Mouse (Mus musculus) heart, embryonic 13.5 days (tissue): ENCODE measurements at regions not wholly inside any gene's neighbourhood (a gene's known extent, or its start where the extent isn't known, plus 50 kb on each side); places are given as distances from the start of the nearest gene placed in this dataset.

Experiments used
- ATAC-seq: fragments of 200-750 bp; cut with Nextera tagmentation; 2 replicates; pipeline ENCODE4 v1.8.0; 2017; ENCODE audit warnings: moderate TSS enrichment; ENCODE audit not compliant: insufficient number of reproducible peaks, low FRiP score, low TSS enrichment; ENCODE audit errors: extremely low read depth
- H3K27ac ChIP-seq: fragments of 300-500 bp; sonication (generic); replicated peaks from 2 replicates; pipeline ENCODE4 v1.5.1; 2015; ENCODE audit warnings: moderate library complexity, mild to moderate bottlenecking, inconsistent platforms
- H3K27me3 ChIP-seq: fragments of 300-500 bp; sonication (generic); replicated peaks from 2 replicates; pipeline ENCODE4 v1.6.1; 2015; ENCODE audit warnings: mild to moderate bottlenecking, inconsistent platforms
- H3K36me3 ChIP-seq: fragments of 300-500 bp; sonication (generic); 2 replicates; pipeline ENCODE4 v1.6.1; 2015; ENCODE audit warnings: mild to moderate bottlenecking, inconsistent platforms
- H3K4me1 ChIP-seq: fragments of 300-500 bp; sonication (generic); 2 replicates; pipeline ENCODE4 v1.6.1; 2015; ENCODE audit warnings: inconsistent platforms
- H3K4me2 ChIP-seq: fragments of 300-500 bp; sonication (generic); 2 replicates; pipeline ENCODE4 v1.6.1; 2015; ENCODE audit warnings: inconsistent platforms, mild to moderate bottlenecking, moderate library complexity
- H3K4me3 ChIP-seq: fragments of 300-500 bp; sonication (generic); 2 replicates; pipeline ENCODE4 v1.5.1; 2015; ENCODE audit warnings: moderate library complexity, mild to moderate bottlenecking, inconsistent platforms
- H3K9ac ChIP-seq: fragments of 300-500 bp; sonication (generic); 2 replicates; pipeline ENCODE4 v1.6.1; 2015; ENCODE audit warnings: inconsistent platforms, mild to moderate bottlenecking, moderate library complexity
- H3K9me3 ChIP-seq: fragments of 300-500 bp; sonication (generic); 2 replicates; pipeline ENCODE4 v1.6.1; 2016; ENCODE audit warnings: inconsistent platforms
- WGBS: fragments of 180-500 bp; shearing (Covaris S2); methylation state at CpG from one replicate; pipeline ENCODE4 v1.1.7; 2015; ENCODE audit warnings: mixed read lengths; 5-methylcytosine and 5-hydroxymethylcytosine counted together

GRCm38 (mm10) chr13:43852888-43853287 lies 68.3 kb downstream of the Cd83 start:
- H3K9me3 ChIP-seq: 0 out of 2 replicates have a peak, but pooled peaks cover 4% of the 10 kb centered on the region
- WGBS: 85% methylated on average over 1 of the region's 1 CpGs
- H3K36me3 ChIP-seq: no peaks in the 10 kb centered on the region
- H3K27ac ChIP-seq: no peak overlapping the region
- peaks cover 3% of the 10 kb centered on the region; the same call in 1 of the 2 replicates for H3K4me1 ChIP-seq
- ATAC-seq: no peak
- H3K4me2 ChIP-seq: no peak overlapping the region
- no peak overlapping the region for H3K4me3 ChIP-seq
- H3K9ac ChIP-seq: no peak overlapping the region
- no peaks in the 10 kb centered on the region for H3K27me3 ChIP-seq

GRCm38 (mm10) chr13:43854973-43855372 lies 70.4 kb downstream of the Cd83 start:
- no peaks in the 10 kb centered on the region for H3K27me3 ChIP-seq
- H3K9ac ChIP-seq: no peak overlapping the region
- no peak overlapping the region for H3K27ac ChIP-seq
- H3K36me3 ChIP-seq: no peaks in the 10 kb centered on the region
- peaks cover 7% of the 10 kb centered on the region; the same call in 1 of the 2 replicates for H3K4me1 ChIP-seq
- H3K4me3 ChIP-seq: no peak overlapping the region
- no peak overlapping the region for H3K4me2 ChIP-seq
- ATAC-seq: no peak
- 0 out of 2 replicates have a peak, but pooled peaks cover 4% of the 10 kb centered on the region for H3K9me3 ChIP-seq
- 95% methylated on average over 2 of the region's 2 CpGs for WGBS

GRCm38 (mm10) chr13:43860932-43861331 lies 76.4 kb downstream of the Cd83 start:
- no peak overlapping the region for H3K9ac ChIP-seq
- 0 out of 2 replicates have a peak, but pooled peaks cover 4% of the 10 kb centered on the region for H3K9me3 ChIP-seq
- no peak overlapping the region for H3K4me3 ChIP-seq
- ATAC-seq: no peak
- no peak overlapping the region for H3K27ac ChIP-seq
- 55% methylated on average over 4 of the region's 4 CpGs for WGBS
- H3K36me3 ChIP-seq: no peaks in the 10 kb centered on the region
- H3K4me1 ChIP-seq: peaks cover 31% of the 10 kb centered on the region
- H3K27me3 ChIP-seq: no peaks in the 10 kb centered on the region
- H3K4me2 ChIP-seq: no peak overlapping the region

- WGBS: 75% methylated on average over 7 of the region's 7 CpGs
- H3K4me3 ChIP-seq: no peak overlapping the region
- H3K36me3 ChIP-seq: no peaks in the 10 kb centered on the region
- H3K9me3 ChIP-seq: 0 out of 2 replicates have a peak, but pooled peaks cover 3% of the 10 kb centered on the region
- ATAC-seq: no peak
- H3K4me1 ChIP-seq: peaks cover 31% of the 10 kb centered on the region
- H3K9ac ChIP-seq: no peak overlapping the region
- no peak overlapping the region for H3K4me2 ChIP-seq
- no peak overlapping the region for H3K27ac ChIP-seq
- H3K27me3 ChIP-seq: no peaks in the 10 kb centered on the region
These were observed 76.8 kb downstream of the Cd83 start for GRCm38 (mm10) chr13:43861424-43861823.

- no peaks in the 10 kb centered on the region for H3K9me3 ChIP-seq
- ATAC-seq: no peak
- no peak overlapping the region for H3K4me3 ChIP-seq
- no peak overlapping the region for H3K9ac ChIP-seq
- no peaks in the 10 kb centered on the region for H3K27me3 ChIP-seq
- H3K4me1 ChIP-seq: peaks cover 31% of the 10 kb centered on the region
- H3K36me3 ChIP-seq: no peaks in the 10 kb centered on the region
- WGBS: 71% methylated on average over 5 of the region's 5 CpGs
- peak overlapping the region; percentile 14; the same call in 1 of the 2 replicates for H3K27ac ChIP-seq
- no peak overlapping the region for H3K4me2 ChIP-seq
These were observed 77.5 kb downstream of the Cd83 start for GRCm38 (mm10) chr13:43862056-43862455.

GRCm38 (mm10) chr13:43862586-43862985 lies 78.0 kb downstream of the Cd83 start:
- H3K4me1 ChIP-seq: peaks cover 31% of the 10 kb centered on the region
- H3K9ac ChIP-seq: no peak overlapping the region
- peak overlapping the region; percentile 14; the same call in 1 of the 2 replicates for H3K27ac ChIP-seq
- no peak overlapping the region for H3K4me3 ChIP-seq
- no peak overlapping the region for H3K4me2 ChIP-seq
- H3K36me3 ChIP-seq: no peaks in the 10 kb centered on the region
- no peak for ATAC-seq
- no peaks in the 10 kb centered on the region for H3K9me3 ChIP-seq
- 63% methylated on average over 6 of the region's 6 CpGs for WGBS
- no peaks in the 10 kb centered on the region for H3K27me3 ChIP-seq

- Histone ChIP-seq H3K4me3 (no peak overlapping the region), H3K4me1 (peaks cover 28% of the 10 kb centered on the region), H3K27ac (no peak overlapping the region), H3K9me3 (no peaks in the 10 kb centered on the region), H3K27me3 (no peaks in the 10 kb centered on the region), H3K4me2 (peak overlapping the region; percentile 74), H3K36me3 (no peaks in the 10 kb centered on the region), H3K9ac (no peak overlapping the region; the same call in none of the 2 replicates)
- no peak for ATAC-seq
- 86% methylated on average over 7 of the region's 7 CpGs for WGBS
These were observed 79.1 kb downstream of the Cd83 start for GRCm38 (mm10) chr13:43863581-43864100.

GRCm38 (mm10) chr13:43864153-43864861 lies 79.7 kb downstream of the Cd83 start:
- 2% methylated on average over 35 of the region's 35 CpGs for WGBS
- Histone ChIP-seq H3K4me2 (peak overlapping the region; percentile 74), H3K27ac (peak overlapping the region; percentile 74), H3K9ac (peak overlapping the region; percentile 82), H3K27me3 (no peaks in the 10 kb centered on the region), H3K36me3 (no peaks in the 10 kb centered on the region), H3K4me3 (peak overlapping the region; percentile 43), H3K9me3 (no peaks in the 10 kb centered on the region), H3K4me1 (peaks cover 28% of the 10 kb centered on the region)
- ATAC-seq: peak; percentile 95

GRCm38 (mm10) chr13:43865036-43865435 lies 80.5 kb downstream of the Cd83 start:
- H3K9ac ChIP-seq: peak overlapping the region; percentile 75
- no peaks in the 10 kb centered on the region for H3K36me3 ChIP-seq
- H3K4me3 ChIP-seq: peak overlapping the region; percentile 43
- no peaks in the 10 kb centered on the region for H3K27me3 ChIP-seq
- no peaks in the 10 kb centered on the region for H3K9me3 ChIP-seq
- WGBS: 4% methylated on average over 20 of the region's 20 CpGs
- H3K4me2 ChIP-seq: peak overlapping the region; percentile 74
- peaks cover 24% of the 10 kb centered on the region for H3K4me1 ChIP-seq
- peak overlapping the region; percentile 66 for H3K27ac ChIP-seq
- no peak for ATAC-seq

GRCm38 (mm10) chr13:43875895-43876294 lies 91.3 kb downstream of the Cd83 start:
- Histone ChIP-seq H3K36me3 (no peaks in the 10 kb centered on the region), H3K4me2 (no peak overlapping the region), H3K4me3 (no peak overlapping the region), H3K9ac (no peak overlapping the region), H3K9me3 (no peaks in the 10 kb centered on the region), H3K27me3 (no peaks in the 10 kb centered on the region), H3K27ac (no peak overlapping the region), H3K4me1 (peaks cover 13% of the 10 kb centered on the region)
- WGBS: 83% methylated on average over 9 of the region's 9 CpGs
- no peak for ATAC-seq

- no peak overlapping the region for H3K9ac ChIP-seq
- 90% methylated on average over 3 of the region's 3 CpGs for WGBS
These were observed 102.7 kb downstream of the Cd83 start for GRCm38 (mm10) chr13:43887284-43887683.

GRCm38 (mm10) chr13:43891928-43892327 lies 107.4 kb downstream of the Cd83 start:
- Histone ChIP-seq H3K9ac (no peak overlapping the region), H3K36me3 (no peaks in the 10 kb centered on the region), H3K9me3 (0 out of 2 replicates have a peak, but pooled peaks cover 7% of the 10 kb centered on the region), H3K27me3 (no peaks in the 10 kb centered on the region), H3K4me2 (no peak overlapping the region), H3K27ac (no peak overlapping the region), H3K4me1 (no peaks in the 10 kb centered on the region), H3K4me3 (no peak overlapping the region)
- WGBS: 82% methylated on average over 3 of the region's 3 CpGs
- ATAC-seq: no peak

More at GRCm38 (mm10) chr13:43887284-43887683, 102.7 kb downstream of the Cd83 start:
- Histone ChIP-seq H3K9me3 (0 out of 2 replicates have a peak, but pooled peaks cover 7% of the 10 kb centered on the region), H3K36me3 (no peaks in the 10 kb centered on the region), H3K4me3 (no peak overlapping the region), H3K27me3 (no peaks in the 10 kb centered on the region), H3K4me2 (no peak overlapping the region), H3K4me1 (no peaks in the 10 kb centered on the region), H3K27ac (no peak overlapping the region)
- ATAC-seq: no peak
